Mouse (Mus musculus) testis, postnatal 10 days (tissue): ENCODE data around the gene Pet2.

Source experiments
- DNase-seq: peaks from one replicate; pipeline ENCODE4 v3.0.0; 2021; ENCODE audit warnings: low spot score

The Pet2 gene

DNA sequence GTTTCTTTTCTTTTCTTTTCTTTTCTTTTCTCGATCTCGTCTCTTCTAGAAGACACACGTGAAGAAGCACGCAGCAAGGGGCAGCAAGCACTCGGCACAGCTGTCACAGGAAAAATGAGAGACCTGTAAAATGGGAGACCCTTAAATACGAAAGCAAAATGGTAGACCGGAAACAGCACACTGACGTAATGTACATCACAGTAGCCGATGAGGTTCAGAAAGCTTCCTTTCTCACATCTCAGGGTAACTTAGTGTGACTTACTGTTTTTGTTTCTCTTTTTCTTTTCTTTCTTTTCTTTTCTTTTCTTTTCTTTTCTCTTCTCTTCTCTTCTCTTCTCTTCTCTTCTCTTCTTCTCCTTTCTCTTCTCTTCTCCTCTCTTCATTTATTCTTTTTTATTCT lies at the start of gene Pet2:
Gene Pet2, minus strand, starts transcription at position 101 of the 400 bp plus-strand sequence.
- no peak for DNase-seq
